Mouse (Mus musculus) midbrain, embryonic 13.5 days (tissue): Measurements from ENCODE around the gene Osbp. TPM values are rescaled to one million over a fixed set of nuclear protein-coding genes. Genes with fewer than 3 reads are reported as not detected.
"Not testable (repeated sequence)": the region's sequence is repeated elsewhere in the genome, so short reads cannot be mapped to it uniquely, and the experiment has no call there.

Experiments
- ATAC-seq: fragments of 200-750 bp; cut with Nextera tagmentation; 2 replicates; pipeline ENCODE4 v1.8.0; 2017; ENCODE audit warnings: mild to moderate bottlenecking, moderate TSS enrichment, moderate library complexity
- H3K27ac ChIP-seq: fragments of 300-500 bp; sonication (generic); 2 replicates; pipeline ENCODE4 v1.5.1; 2015; ENCODE audit warnings: inconsistent platforms, mild to moderate bottlenecking, moderate library complexity
- H3K27me3 ChIP-seq: fragments of 300-500 bp; sonication (generic); 2 replicates; pipeline ENCODE4 v1.6.1; 2015; ENCODE audit warnings: mild to moderate bottlenecking, inconsistent platforms
- H3K36me3 ChIP-seq: fragments of 300-500 bp; sonication (generic); 2 replicates; pipeline ENCODE4 v1.6.1; 2015; ENCODE audit warnings: mild to moderate bottlenecking, inconsistent platforms
- H3K4me1 ChIP-seq: fragments of 300-500 bp; sonication (generic); replicated peaks from 2 replicates; pipeline ENCODE4 v1.6.1; 2015; ENCODE audit warnings: inconsistent platforms
- H3K4me2 ChIP-seq: fragments of 300-500 bp; sonication (generic); replicated peaks from 2 replicates; pipeline ENCODE4 v1.6.1; 2015; ENCODE audit warnings: moderate library complexity, mild to moderate bottlenecking, inconsistent platforms
- H3K4me3 ChIP-seq: fragments of 300-500 bp; sonication (generic); replicated peaks from 2 replicates; pipeline ENCODE4 v1.5.1; 2015; ENCODE audit warnings: mild to moderate bottlenecking, inconsistent platforms
- H3K9ac ChIP-seq: fragments of 300-500 bp; sonication (generic); replicated peaks from 2 replicates; pipeline ENCODE4 v1.6.1; 2015; ENCODE audit warnings: mild to moderate bottlenecking, inconsistent platforms
- H3K9me3 ChIP-seq: fragments of 300-500 bp; sonication (generic); 2 replicates; pipeline ENCODE4 v1.6.1; 2016; ENCODE audit warnings: mild to moderate bottlenecking, inconsistent platforms
- WGBS: fragments of 180-500 bp; shearing (Covaris S2); methylation state at CpG from one replicate; pipeline ENCODE4 v1.1.7; 2015; 5-methylcytosine and 5-hydroxymethylcytosine counted together
- polyA plus RNA-seq: library from polyadenylated mRNA; unstranded; fragments of >200 nt; fragmentation: Nextera tagmentation; extraction: Ambion mirVana; gene quantifications from 2 replicates; pipeline ENCODE4 v1.2.1, GENCODE M21; 2015

Osbp gene
- polyA plus RNA-seq = 3.9 and 4.1 TPM in 2 replicates

DNA sequence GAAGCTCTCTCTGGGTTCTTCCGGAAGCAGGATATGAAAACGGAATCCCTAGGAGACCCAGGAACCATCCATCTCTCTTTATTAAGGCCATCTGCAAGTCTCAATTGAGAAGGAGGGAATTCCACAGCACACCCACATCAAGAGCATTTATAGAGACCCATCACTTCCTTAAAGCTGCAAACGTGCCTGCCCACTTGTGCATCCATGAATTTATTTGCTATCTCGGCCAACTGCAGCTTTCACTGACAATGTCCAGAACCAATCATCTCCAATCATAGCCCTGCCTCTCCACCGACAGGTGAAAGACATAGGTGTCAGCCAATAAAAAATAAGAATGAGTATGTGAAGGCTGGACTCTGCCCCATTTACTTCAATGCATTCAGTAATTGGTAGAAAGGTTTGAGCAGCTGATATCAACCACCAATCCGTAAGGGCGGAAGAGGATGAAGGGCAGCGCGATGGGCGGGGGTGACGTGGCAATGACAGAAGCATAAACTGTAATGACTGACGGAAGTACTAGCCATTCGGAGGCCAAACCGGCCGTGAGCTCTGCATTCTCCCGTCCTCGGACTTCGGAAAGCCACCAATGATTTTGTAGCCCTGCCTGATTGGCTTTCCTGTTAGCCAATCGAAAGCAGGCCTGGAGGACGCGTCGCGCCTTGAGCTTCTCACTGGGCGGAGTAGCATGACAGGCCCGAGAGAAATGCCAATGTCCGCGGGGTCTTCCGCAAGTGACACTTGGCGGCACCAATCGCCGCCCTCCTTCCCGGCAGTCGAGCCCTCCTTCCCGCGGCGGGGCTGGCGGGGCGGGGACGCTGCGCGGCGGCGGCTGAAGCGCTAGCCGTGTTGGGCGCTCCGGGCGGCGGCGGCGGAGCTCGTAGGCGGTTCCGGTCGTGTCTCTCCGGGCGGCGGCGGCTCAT lies at the start of gene Osbp:
Osbp (plus strand) TSS at position 919 of the 920 bp plus-strand sequence.
- peak within 1 kb of the TSS; percentile 90 for H3K4me2 ChIP-seq
- H3K27me3 ChIP-seq = no peaks in the 10 kb centered on the region
- peaks cover 11% of the 10 kb centered on the region; the same call in 1 of the 2 replicates for H3K36me3 ChIP-seq
- peak; percentile 99 for ATAC-seq
- WGBS = under 1% methylated on average over 44 of the region's 59 CpGs
- H3K4me1 ChIP-seq = peaks cover 32% of the 10 kb centered on the region
- peak within 1 kb of the TSS; percentile 86 for H3K9ac ChIP-seq
- H3K9me3 ChIP-seq = no peaks in the 10 kb centered on the region
- H3K4me3 ChIP-seq = peak within 1 kb of the TSS; percentile 88
- H3K27ac ChIP-seq = peak within 1 kb of the TSS; percentile 84

DNA sequence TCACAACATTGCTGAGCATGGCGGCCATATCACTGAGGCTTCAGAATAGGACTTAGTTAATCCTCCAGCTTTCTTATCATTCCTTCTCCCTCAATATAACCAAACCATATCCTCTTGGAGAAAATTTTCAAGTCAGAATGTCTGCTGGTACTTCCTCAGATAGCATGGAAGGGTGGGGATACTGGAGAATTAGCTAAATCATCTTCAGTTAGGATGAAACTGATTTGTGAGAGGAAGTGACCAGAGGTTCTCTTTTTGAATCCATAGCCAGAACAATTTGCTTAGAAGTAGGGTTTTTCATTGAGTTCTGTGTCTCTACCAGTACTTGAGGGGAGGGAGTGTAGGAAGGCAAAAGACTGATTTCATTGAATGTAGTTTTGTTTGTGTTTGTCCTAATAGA lies 43.7 kb upstream of the Osbp start:
- Histone ChIP-seq H3K4me3 (no peak overlapping the region), H3K4me2 (no peak overlapping the region), H3K9ac (no peak overlapping the region), H3K27me3 (no peaks in the 10 kb centered on the region), H3K9me3 (no peaks in the 10 kb centered on the region), H3K27ac (no peak overlapping the region), H3K36me3 (peaks cover 64% of the 10 kb centered on the region), H3K4me1 (no peaks in the 10 kb centered on the region)
- WGBS = 96% methylated on average over 1 of the region's 1 CpGs
- ATAC-seq = no peak

DNA sequence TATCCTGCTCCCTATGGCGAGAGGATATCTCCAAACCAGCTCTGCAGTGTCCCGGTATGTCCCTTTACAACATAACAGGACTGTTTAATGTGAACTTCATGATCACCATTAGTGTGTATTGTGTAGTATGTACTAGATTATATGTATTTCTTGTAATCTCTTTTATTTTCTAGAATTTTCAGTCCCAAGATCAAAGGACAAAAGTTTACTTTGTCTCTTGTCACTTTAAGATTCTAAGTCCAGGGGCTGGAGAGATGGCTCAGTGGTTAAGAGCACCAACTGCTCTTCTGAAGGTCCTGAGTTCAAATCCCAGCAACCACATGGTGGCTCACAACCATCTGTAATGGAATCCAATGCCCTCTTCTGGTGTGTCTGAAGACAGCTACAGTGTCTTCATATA lies 43.2 kb upstream of the Osbp start:
- H3K4me2 ChIP-seq, H3K27me3 ChIP-seq, H3K4me3 ChIP-seq, H3K9me3 ChIP-seq, ATAC-seq, H3K4me1 ChIP-seq, H3K27ac ChIP-seq, H3K9ac ChIP-seq: not testable (repeated sequence)
- H3K36me3 ChIP-seq = peaks cover 65% of the 10 kb centered on the region
- 96% methylated on average over 2 of the region's 2 CpGs for WGBS

DNA sequence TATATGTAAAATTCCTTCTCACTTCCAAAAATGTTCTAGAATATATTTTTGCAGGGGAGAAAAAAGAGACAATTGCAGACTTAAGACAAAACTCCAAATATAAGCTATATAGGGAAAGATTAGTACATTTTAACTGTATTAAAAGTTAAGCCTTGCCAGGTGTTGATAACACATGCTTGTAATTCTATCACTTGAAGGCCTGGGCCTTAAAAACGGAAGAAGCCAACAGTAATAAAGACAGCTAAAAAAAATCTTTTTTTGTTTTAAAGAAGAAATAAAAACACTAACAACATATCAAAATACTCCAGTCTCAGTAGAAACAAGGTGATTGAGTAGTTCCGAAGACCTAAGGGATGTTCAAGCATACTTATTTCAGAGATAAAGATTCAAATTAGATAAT lies 39.4 kb upstream of the Osbp start:
- Histone ChIP-seq H3K36me3 (peaks cover 81% of the 10 kb centered on the region), H3K27ac (no peak overlapping the region), H3K4me2 (no peak overlapping the region), H3K4me1 (no peaks in the 10 kb centered on the region), H3K4me3 (no peak overlapping the region), H3K9ac (no peak overlapping the region), H3K9me3 (no peaks in the 10 kb centered on the region), H3K27me3 (no peaks in the 10 kb centered on the region)
- no peak for ATAC-seq
- WGBS = 94% methylated on average over 2 of the region's 2 CpGs

DNA sequence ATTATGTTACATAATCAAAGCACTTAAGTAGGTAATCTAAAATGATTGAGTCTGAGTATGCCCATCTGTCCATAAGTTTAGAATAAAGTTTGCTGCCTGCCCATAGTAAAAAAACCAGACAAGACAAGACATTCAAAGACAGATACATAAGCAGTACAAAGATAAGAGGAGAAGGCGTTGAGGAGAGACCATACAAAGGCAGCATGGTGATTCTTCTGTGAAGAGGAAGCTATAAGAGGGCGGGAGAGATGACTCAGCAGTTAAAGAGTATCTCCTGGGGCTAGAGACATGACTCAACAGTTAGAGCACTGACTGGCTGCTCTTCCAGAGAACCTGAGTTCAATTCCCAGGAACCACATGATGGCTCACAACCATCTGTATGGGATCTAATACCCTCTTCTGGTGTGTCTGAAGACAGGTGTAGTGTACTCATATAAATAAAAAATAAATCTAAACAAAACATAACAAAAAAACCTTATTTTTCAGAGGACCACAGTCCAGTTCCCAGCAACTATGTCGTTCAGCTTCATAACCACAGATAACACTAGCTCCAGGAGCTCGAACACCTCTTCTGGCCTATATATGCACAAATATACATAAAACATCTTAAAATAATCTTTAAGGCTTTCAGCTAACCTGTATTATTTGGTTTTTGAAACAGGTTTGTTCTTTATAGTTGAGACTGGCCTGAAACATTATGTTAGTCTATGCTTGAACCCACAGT lies 37.6 kb upstream of the Osbp start:
- no peaks in the 10 kb centered on the region for H3K9me3 ChIP-seq
- H3K27ac ChIP-seq = no peak overlapping the region
- 90% methylated on average over 4 of the region's 4 CpGs for WGBS
- no peak for ATAC-seq
- no peaks in the 10 kb centered on the region for H3K27me3 ChIP-seq
- H3K36me3 ChIP-seq = peaks cover 82% of the 10 kb centered on the region
- no peaks in the 10 kb centered on the region for H3K4me1 ChIP-seq
- no peak overlapping the region for H3K4me2 ChIP-seq
- no peak overlapping the region for H3K9ac ChIP-seq
- no peak overlapping the region for H3K4me3 ChIP-seq

DNA sequence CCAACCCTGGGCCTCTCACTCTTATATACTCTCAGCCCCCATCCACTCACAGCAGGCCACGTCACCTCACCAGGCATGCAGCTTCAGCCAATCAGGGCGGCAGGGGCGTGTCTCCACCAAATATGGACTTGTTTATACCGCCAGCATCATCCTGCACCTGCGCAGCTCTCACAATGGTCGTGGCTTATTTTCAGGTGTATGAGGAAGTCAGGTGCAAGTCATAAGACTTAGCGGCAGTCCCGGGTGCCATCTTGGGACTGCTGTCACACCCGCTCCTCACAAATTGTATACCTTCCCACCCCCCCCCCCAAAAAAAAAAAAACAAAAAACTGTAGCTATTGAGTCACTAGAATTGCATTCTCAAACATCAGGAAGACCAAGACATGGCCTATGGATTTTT lies 19.3 kb upstream of the Osbp start:
- 97% methylated on average over 9 of the region's 9 CpGs for WGBS

DNA sequence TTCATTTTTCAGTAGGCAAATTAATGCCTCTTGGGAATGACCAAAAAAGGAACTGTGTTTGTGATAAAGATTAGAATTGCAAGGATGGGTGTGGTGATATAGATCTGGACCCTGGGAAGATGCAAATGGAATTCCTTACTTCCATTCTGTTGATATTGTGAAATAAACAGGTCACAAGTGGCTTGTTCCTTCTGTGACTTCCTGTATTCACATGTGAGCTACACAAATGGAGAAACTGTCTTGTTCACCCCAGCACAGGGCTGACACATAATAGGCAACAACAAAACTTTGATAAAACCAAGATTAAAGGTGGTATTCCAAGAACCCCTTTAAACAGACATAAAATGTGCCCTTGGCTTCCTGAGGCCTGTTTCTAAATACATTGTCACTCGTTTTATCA lies 15.9 kb upstream of the Osbp start:
- H3K9me3 ChIP-seq = no peaks in the 10 kb centered on the region
- H3K4me3 ChIP-seq = no peak overlapping the region
- no peaks in the 10 kb centered on the region for H3K27me3 ChIP-seq
- peaks cover 10% of the 10 kb centered on the region for H3K36me3 ChIP-seq
- no peak overlapping the region for H3K27ac ChIP-seq
- WGBS = 50% methylated on average over 1 of the region's 1 CpGs
- H3K4me1 ChIP-seq = no peaks in the 10 kb centered on the region
- no peak for ATAC-seq
- H3K9ac ChIP-seq = no peak overlapping the region
- no peak overlapping the region for H3K4me2 ChIP-seq

More for the DNA sequence above, 19.3 kb upstream of the Osbp start:
- H3K4me2 ChIP-seq, H3K4me1 ChIP-seq, H3K27me3 ChIP-seq, H3K4me3 ChIP-seq, H3K9me3 ChIP-seq, ATAC-seq, H3K9ac ChIP-seq, H3K27ac ChIP-seq: not testable (repeated sequence)
- peaks cover 38% of the 10 kb centered on the region for H3K36me3 ChIP-seq

DNA sequence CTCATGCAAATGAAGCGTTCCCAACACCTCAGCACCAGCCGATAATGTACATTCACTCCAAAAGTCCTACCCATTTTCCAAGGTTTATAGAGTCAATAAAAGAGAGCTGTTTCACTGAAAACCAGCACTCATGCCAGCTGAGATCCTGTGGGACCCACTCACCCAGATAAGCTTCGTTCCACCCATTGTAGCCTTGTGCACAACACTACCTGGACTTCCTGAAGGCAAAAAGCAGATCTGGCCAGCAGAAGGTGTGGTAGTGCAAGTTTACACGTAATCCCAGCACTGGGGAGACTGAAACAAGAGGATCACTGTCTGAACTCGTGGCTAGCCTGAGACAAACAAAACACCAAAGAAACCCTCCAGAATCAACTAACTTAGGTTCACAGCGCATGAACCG lies 15.0 kb upstream of the Osbp start:
- H3K4me1 ChIP-seq = no peaks in the 10 kb centered on the region
- 76% methylated on average over 7 of the region's 7 CpGs for WGBS
- ATAC-seq = no peak

DNA sequence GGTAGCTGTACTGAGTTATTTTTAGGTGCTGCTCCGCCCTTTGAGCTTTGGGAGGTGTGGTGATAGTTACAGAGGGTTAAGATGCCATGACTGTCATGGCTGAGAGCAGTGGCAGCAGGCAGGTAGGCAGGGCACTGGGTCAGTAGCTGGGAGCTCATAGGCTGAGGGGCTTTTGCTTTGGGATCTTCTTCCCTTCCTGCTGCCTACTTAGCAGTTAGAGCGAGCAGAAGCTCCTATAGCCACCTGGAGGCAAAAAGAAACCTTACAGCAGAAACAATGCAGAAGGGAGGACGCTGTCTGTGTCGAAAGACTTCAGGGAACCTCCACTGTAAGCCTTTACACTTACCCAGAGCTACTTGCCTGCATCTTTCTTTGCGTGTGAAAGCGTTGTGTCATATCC lies 11.5 kb upstream of the Osbp start:
- no peak overlapping the region for H3K4me2 ChIP-seq
- WGBS = 51% methylated on average over 6 of the region's 6 CpGs
- no peak overlapping the region for H3K4me3 ChIP-seq
- no peak for ATAC-seq
- H3K9me3 ChIP-seq = no peaks in the 10 kb centered on the region
- no peaks in the 10 kb centered on the region for H3K36me3 ChIP-seq
- no peak overlapping the region for H3K9ac ChIP-seq
- no peaks in the 10 kb centered on the region for H3K4me1 ChIP-seq
- H3K27me3 ChIP-seq = no peaks in the 10 kb centered on the region
- no peak overlapping the region for H3K27ac ChIP-seq

More for the DNA sequence above, 15.0 kb upstream of the Osbp start:
- Histone ChIP-seq H3K9ac (no peak overlapping the region), H3K36me3 (peaks cover 2% of the 10 kb centered on the region; the same call in 1 of the 2 replicates), H3K4me3 (no peak overlapping the region), H3K4me2 (no peak overlapping the region), H3K27me3 (no peaks in the 10 kb centered on the region), H3K9me3 (no peaks in the 10 kb centered on the region), H3K27ac (no peak overlapping the region)

DNA sequence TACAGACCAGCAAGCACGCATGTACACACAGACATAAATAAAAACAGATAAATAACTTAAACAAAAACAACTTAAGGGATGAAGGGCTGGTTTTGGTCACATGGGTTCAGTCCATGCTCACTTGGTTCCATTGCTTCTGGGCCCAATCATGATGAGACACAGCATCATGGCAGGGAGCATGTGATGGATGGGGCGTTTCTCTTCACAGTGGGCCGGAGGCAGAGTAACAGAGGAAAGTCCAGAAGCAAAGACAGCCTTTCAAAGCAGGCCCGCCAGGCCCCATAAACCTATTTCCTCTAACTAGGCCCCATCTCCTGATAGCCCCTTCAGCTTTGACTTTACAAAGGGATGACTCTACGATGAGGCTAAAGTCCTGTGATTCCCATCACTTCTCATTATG lies 9.1 kb upstream of the Osbp start:
- Histone ChIP-seq H3K9me3 (no peaks in the 10 kb centered on the region), H3K36me3 (no peaks in the 10 kb centered on the region), H3K27me3 (no peaks in the 10 kb centered on the region), H3K27ac (no peak overlapping the region), H3K9ac (no peak overlapping the region), H3K4me2 (no peak overlapping the region), H3K4me1 (no peaks in the 10 kb centered on the region), H3K4me3 (no peak overlapping the region)
- ATAC-seq = no peak
- WGBS = 83% methylated on average over 5 of the region's 5 CpGs

DNA sequence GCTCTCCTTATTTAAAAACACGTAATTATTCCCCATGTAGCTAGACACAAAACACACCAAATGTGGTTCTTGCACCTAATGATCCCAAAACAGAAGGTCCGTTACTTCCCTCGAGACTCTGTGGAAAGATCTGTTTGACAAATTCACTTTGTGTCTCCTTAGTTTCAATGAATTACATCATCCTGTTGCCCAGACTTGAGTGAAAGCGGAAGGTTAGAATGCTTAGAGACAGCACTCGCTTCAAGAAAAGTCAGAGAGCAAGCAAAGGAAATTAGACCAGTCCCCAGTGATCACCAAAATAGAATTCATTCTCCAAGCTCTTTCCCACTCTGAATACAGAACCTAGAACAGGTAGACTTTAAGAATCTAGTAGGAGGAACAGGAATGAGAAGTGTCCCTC lies 8.3 kb upstream of the Osbp start:
- Histone ChIP-seq H3K36me3 (no peaks in the 10 kb centered on the region), H3K9me3 (no peaks in the 10 kb centered on the region), H3K27me3 (no peaks in the 10 kb centered on the region), H3K27ac (no peak overlapping the region), H3K9ac (no peak overlapping the region), H3K4me1 (no peaks in the 10 kb centered on the region), H3K4me2 (no peak overlapping the region), H3K4me3 (no peak overlapping the region)
- 96% methylated on average over 5 of the region's 5 CpGs for WGBS
- no peak for ATAC-seq

DNA sequence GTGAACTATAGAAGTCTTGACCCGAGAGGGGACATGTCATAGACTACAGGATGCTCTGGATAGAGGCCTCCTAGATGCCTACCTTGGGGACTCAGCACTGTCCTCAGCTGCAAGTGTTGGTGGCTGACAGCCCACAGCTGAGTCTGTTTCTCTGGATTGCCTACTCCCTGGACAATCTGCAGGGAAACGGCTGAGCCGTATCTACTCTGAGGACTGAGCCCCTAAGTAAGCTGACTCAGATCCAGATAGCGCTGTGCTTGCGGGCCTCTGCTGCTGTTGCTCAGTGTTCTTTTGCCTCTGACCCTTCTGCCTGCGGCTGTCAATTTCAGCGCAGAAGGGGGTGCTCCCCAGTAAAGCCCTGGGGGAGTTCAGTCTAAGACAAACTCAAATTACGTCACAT lies 7.9 kb upstream of the Osbp start:
- ATAC-seq = no peak
- H3K4me2 ChIP-seq = no peak overlapping the region
- H3K27ac ChIP-seq = no peak overlapping the region
- H3K4me1 ChIP-seq = no peaks in the 10 kb centered on the region
- no peaks in the 10 kb centered on the region for H3K36me3 ChIP-seq
- no peak overlapping the region for H3K9ac ChIP-seq
- no peaks in the 10 kb centered on the region for H3K9me3 ChIP-seq
- no peak overlapping the region for H3K4me3 ChIP-seq
- no peaks in the 10 kb centered on the region for H3K27me3 ChIP-seq
- 88% methylated on average over 8 of the region's 8 CpGs for WGBS
